Mouse (Mus musculus): ENCODE results near the gene Grasp. TPM values are rescaled to one million over a fixed set of nuclear protein-coding genes. Genes with fewer than 3 reads are reported as not detected.

Gene Grasp
- total and polyA plus RNA-seq, 3 experiments = 4.1 to 6.3 TPM; not detected in 1

GRCm38 (mm10) chr15:101215136-101215535, 8.9 kb upstream of the Grasp start:
- H3K9me3 ChIP-seq (replicated peaks; ENCODE audit: insufficient read depth, low read length) = no peaks in the 10 kb centered on the region
- H3K27ac ChIP-seq (ENCODE audit: control insufficient read depth, low read depth, low read length) = no peak overlapping the region
- no peaks in the 10 kb centered on the region for H3K79me2 ChIP-seq (ENCODE audit: control insufficient read depth, insufficient read depth, low read length, poor library complexity)
- H3K4me3 ChIP-seq (ENCODE audit: control insufficient read depth in 1 of 2, insufficient read depth in 1 of 2, low read depth in 2 of 2, low read length in 2 of 2) = no peak overlapping the region
- no peak for DNase-seq (ENCODE audit: low read depth, low spot score)
- no peaks in the 10 kb centered on the region for H3K36me3 ChIP-seq (ENCODE audit: control insufficient read depth in 1 of 2, insufficient read depth in 2 of 2, low read length in 2 of 2)
- no peak overlapping the region for H3K9ac ChIP-seq (ENCODE audit: control insufficient read depth, low read depth, low read length, poor library complexity, severe bottlenecking)
- no peaks in the 10 kb centered on the region for H3K27me3 ChIP-seq (ENCODE audit: control insufficient read depth in 1 of 2, insufficient read depth in 2 of 2, low read length in 2 of 2)
- TF ChIP-seq ELF1 (IDR thresholded peaks at IDR 0.05; ENCODE audit: low read depth, low read length) = no peak
- TF ChIP-seq MAFK (IDR thresholded peaks at IDR 0.05; ENCODE audit: borderline replicate concordance, low read depth, low read length) = no peak
- no peak for TF ChIP-seq MXI1 (IDR thresholded peaks at IDR 0.05; ENCODE audit: low read depth, low read length)
- TF ChIP-seq CHD1 (IDR thresholded peaks at IDR 0.05; ENCODE audit: low read depth, low read length) = no peak
- TF ChIP-seq HCFC1 (IDR thresholded peaks at IDR 0.05; ENCODE audit: low read depth, low read length) = no peak
- no peak for TF ChIP-seq SIN3A (IDR thresholded peaks at IDR 0.05; ENCODE audit: low read length)
- TF ChIP-seq MAZ (IDR thresholded peaks at IDR 0.05; ENCODE audit: low read depth, low read length) = no peak
- TF ChIP-seq RAD21 (IDR thresholded peaks at IDR 0.05; ENCODE audit: low read depth, low read length) = no peak
- TF ChIP-seq MYB (IDR thresholded peaks at IDR 0.05; ENCODE audit: low read depth, low read length) = no peak
- no peak for TF ChIP-seq JUND (IDR thresholded peaks at IDR 0.05; ENCODE audit: low read depth, low read length)
- TF ChIP-seq GATA1 (IDR thresholded peaks at IDR 0.05; ENCODE audit: low read depth, low read length) = no peak
- no peak for TF ChIP-seq TAL1 (IDR thresholded peaks at IDR 0.05; ENCODE audit: low read length)
- TF ChIP-seq POLR2AphosphoS5 (IDR thresholded peaks at IDR 0.05; ENCODE audit: borderline replicate concordance, low read depth, low read length) = no peak
- TF ChIP-seq MAX (IDR thresholded peaks at IDR 0.05; ENCODE audit: low read length) = no peak
- no peak for TF ChIP-seq EP300 (IDR thresholded peaks at IDR 0.05; ENCODE audit: low read depth in 1 of 2, low read length in 2 of 2)
- TF ChIP-seq USF1 (IDR thresholded peaks at IDR 0.05; ENCODE audit: low read depth, low read length) = no peak
- no peak for TF ChIP-seq KAT2A (conservative IDR thresholded peaks at IDR 0.05; ENCODE audit: low read depth, low read length)
- no peak for TF ChIP-seq SMC3 (IDR thresholded peaks at IDR 0.05; ENCODE audit: low read depth, low read length)
- no peak for TF ChIP-seq MYC (IDR thresholded peaks at IDR 0.05; ENCODE audit: low read depth, low read length)
- H3K4me1 ChIP-seq (ENCODE audit: control insufficient read depth in 1 of 2, insufficient read depth in 2 of 2, low read length in 2 of 2) = no peaks in the 10 kb centered on the region

GRCm38 (mm10) chr15:101216036-101216435, 8.0 kb upstream of the Grasp start:
- H3K27ac ChIP-seq (ENCODE audit: control insufficient read depth, low read depth, low read length) = no peak overlapping the region
- DNase-seq (ENCODE audit: low read depth, low spot score) = no peak
- no peaks in the 10 kb centered on the region for H3K36me3 ChIP-seq (ENCODE audit: control insufficient read depth in 1 of 2, insufficient read depth in 2 of 2, low read length in 2 of 2)
- no peak overlapping the region for H3K4me3 ChIP-seq (ENCODE audit: control insufficient read depth in 1 of 2, insufficient read depth in 1 of 2, low read depth in 2 of 2, low read length in 2 of 2)
- no peaks in the 10 kb centered on the region for H3K9me3 ChIP-seq (replicated peaks; ENCODE audit: insufficient read depth, low read length)
- TF ChIP-seq KAT2A (conservative IDR thresholded peaks at IDR 0.05; ENCODE audit: low read depth, low read length) = no peak
- no peak for TF ChIP-seq RCOR1 (IDR thresholded peaks at IDR 0.05; ENCODE audit: low read depth, low read length)
- TF ChIP-seq POLR2AphosphoS2 (IDR thresholded peaks at IDR 0.05; ENCODE audit: low read length) = no peak
- TF ChIP-seq NRF1 (IDR thresholded peaks at IDR 0.05; ENCODE audit: insufficient read depth, low read depth, low read length, poor library complexity, severe bottlenecking) = no peak
- TF ChIP-seq GABPA (IDR thresholded peaks at IDR 0.05; ENCODE audit: low read depth, low read length) = no peak
- H3K27me3 ChIP-seq (ENCODE audit: control insufficient read depth in 1 of 2, insufficient read depth in 2 of 2, low read length in 2 of 2) = no peaks in the 10 kb centered on the region
- H3K9ac ChIP-seq (ENCODE audit: control insufficient read depth, low read depth, low read length, poor library complexity, severe bottlenecking) = no peak overlapping the region
- no peaks in the 10 kb centered on the region for H3K4me1 ChIP-seq (ENCODE audit: control insufficient read depth in 1 of 2, insufficient read depth in 2 of 2, low read length in 2 of 2)
- no peaks in the 10 kb centered on the region for H3K79me2 ChIP-seq (ENCODE audit: control insufficient read depth, insufficient read depth, low read length, poor library complexity)
